Mouse (Mus musculus): Measurements from ENCODE around the gene Tmem247.

DNA sequence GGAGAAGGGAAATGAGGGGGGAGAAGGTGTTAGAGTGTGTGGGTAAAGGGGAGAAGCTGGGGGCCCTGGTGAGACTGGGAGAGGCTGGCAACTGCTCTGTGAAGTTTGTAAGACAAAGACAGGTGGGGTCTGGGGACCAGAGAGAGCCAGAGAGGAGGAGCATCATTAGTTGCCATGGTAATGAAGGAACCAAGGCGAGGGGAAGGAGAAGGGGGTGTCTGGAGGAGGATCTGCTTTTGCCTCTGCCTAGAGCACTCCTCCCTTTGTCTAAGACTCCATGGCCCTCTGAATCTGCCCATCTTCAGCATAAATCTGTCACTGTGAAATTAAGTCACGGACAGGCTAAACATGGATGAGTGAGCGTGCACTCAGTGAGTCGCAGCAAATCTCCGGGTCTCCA is 15.7 kb downstream of the Tmem247 start:
- TF ChIP-seq POLR2A (IDR thresholded peaks at IDR 0.05; ENCODE audit: borderline replicate concordance, extremely low read depth, insufficient read depth, insufficient read length, poor library complexity, severe bottlenecking) (no peak), CTCF (IDR thresholded peaks at IDR 0.05; ENCODE audit: borderline replicate concordance, extremely low read depth, insufficient read depth, insufficient read length) (no peak)

Measured in brain, embryonic 14.5 days (tissue).